Mouse (Mus musculus): Measurements from ENCODE around the gene Gipc2. TPM values are rescaled to one million over a fixed set of nuclear protein-coding genes. Genes with fewer than 3 reads are reported as not detected.

Gene Gipc2
- total RNA-seq, 2 experiments from 2014 or later, result 3.6 to 4.0 TPM

DNA sequence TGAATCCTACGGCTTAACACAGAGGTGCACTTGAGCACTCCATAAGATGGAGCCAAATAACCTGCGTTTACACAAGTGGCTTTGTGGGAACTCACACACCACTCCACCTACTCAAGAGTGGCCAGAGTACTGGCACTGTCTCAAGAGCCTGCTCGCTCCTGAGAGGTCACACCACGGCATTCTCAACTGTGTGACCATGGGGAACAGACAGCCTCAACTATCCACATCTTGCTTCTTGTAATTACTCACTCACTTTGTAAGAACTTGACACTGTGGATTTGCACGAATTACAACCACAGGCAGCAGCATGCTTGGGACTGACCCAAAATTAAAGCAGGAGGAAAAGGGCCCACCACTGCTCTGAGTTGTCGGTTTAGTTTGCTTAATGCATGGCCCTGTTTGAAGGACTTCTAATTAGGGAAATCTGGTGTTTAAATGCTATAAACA lies 25.8 kb upstream of the Gipc2 start:
- intact Hi-C loops (cut with DNase I), result loop anchor here (5.0 kb wide), 1 partner anchor 80 kb away; no protein-coding TSS in a partner anchor
- DNase-seq (ENCODE audit: low spot score), result peak; percentile 15

DNA sequence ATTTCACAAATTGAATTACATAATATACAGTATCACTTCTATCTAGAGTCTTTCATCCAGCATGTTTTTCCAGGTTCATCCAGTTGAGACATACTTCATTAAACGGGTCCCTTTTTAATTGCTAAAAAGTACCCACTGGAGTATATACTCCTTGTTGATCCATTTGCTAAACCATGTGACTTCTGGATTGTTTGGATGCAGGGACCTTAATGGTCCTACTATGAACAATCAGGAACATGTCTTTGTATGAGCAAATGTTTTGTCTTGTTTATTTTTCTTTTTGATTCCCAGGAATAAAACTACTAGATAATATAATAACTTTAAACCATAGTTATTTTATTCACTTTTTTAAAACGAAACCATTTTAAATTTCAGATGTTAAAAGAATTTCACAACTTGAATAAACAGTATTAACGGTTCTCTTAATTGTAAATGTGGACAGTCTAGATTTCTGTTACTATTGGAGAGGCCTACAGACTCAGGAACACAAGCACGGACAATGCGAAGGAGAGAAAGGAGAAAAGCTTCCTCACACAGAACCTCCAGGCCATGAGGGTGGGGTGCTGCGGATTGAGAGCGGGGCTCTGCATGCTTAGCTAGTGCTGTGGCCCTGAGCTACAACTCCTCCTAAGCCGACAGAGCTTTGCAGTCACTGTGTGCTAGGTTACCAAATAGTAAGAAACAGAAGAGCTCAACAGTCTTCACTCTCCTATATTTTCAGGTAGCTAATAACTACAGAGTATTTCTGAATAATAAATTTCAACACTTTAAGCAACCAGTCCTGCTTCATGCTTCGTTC lies 24.8 kb upstream of the Gipc2 start:
- DNase-seq (ENCODE audit: low spot score), result no peak
- intact Hi-C loops (cut with DNase I), result loop anchor here (5.0 kb wide), 1 partner anchor 79 kb away; no protein-coding TSS in a partner anchor

DNA sequence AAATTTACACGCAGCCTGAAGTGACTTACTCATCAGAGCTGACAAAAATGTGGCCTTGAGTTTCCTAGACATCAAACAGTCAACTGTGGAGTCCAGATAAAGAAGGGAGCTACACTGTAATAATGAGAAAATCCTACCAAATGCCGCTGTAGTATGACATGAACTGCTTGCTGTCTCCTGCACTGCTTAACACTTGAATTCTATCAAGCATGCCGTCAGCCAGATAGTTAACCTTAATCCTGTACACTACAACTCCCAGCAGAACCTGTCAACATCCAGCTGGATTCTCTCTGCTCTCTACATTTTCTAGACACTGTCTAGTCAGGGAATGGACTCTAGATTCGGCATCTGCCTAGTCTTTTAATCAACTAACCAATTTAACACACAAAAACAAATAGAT lies 23.3 kb upstream of the Gipc2 start:
- DNase-seq (ENCODE audit: low spot score), result no peak
- intact Hi-C loops (cut with DNase I), result loop anchor here (5.0 kb wide), 1 partner anchor 42 kb away; no protein-coding TSS in a partner anchor

DNA sequence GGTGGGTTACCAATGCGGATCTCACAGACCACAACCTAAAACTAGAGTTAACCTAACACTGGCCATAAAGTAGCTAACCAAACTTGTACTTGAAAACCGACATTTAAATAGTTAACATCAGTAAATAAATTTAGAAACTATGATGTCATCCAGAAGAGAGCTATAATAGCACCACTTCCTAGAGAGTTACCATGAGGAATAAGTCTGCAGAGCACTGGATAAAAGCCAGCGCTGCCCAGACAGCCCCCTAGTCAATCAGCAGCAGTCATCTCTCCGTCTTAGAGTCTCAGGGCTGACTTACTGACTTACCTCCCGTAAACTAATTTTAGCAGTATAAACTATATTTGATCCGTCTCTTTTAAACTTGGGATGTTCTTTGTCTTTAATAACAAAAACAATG lies 20.1 kb upstream of the Gipc2 start:
- no peak for DNase-seq (ENCODE audit: low spot score)
- intact Hi-C loops (cut with DNase I), result loop anchor here (5.0 kb wide), 1 partner anchor 39 kb away; no protein-coding TSS in a partner anchor

DNA sequence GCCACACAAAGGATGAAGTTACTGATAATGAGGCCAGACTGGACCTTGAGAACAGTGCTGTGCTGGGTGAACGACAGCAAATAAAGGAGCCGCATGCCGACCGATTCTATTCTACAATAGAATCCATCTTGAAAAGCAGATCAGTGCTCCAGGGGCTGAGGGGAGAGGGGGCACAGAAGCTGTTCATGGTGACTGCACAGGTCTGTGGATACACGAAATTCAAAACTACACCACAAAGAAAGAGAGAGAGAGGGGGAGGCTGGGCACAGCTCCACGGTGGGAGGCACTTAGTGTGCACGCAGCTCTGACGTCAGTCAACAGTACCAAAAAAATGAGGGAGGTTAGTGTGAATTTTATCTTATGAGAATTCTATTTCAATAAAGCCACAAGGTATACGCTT lies 17.5 kb upstream of the Gipc2 start:
- no peak for DNase-seq (ENCODE audit: low spot score)
- intact Hi-C loops (cut with DNase I), result no loop called here

DNA sequence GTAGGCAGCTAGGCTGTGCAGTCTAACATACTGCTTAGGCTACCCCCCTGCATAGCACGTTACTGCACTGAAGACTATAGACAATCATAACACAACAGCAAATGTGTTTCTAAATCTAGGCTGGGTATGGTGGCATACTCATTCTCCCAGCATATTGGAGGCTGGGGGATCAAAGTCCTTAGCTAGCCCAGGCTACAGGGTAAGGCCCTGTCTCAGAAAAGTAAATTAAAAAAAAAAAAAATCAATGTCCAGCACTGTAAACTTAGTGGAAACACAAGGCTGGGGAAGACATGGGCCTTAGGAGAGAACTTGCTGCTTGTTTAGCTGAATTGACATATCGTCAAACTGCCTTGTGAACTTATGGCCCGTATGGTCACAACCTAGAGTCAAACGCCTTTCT lies 14.6 kb upstream of the Gipc2 start:
- intact Hi-C loops (cut with DNase I), result no loop called here
- no peak for DNase-seq (ENCODE audit: low spot score)

DNA sequence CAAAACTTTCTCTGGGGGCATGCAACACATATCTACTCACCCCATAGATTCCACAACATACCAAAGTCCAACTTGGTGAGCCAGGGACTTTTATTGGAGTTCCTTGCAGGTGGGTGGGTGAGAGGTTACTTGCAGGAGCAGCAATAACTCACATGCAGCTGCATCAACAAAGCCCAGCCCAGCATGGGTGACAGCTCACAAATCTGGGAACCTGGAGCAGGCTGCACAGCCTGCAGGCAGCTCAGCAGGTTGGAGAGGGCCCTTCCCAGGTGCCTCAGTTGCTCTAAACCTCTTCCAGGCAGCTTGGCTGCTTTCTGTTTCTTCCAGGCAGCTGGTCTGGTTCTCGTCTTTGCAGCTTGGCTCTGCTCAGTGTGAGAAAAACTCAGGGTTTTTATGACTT lies 13.3 kb upstream of the Gipc2 start:
- DNase-seq (ENCODE audit: low spot score), result no peak
- intact Hi-C loops (cut with DNase I), result no loop called here

DNA sequence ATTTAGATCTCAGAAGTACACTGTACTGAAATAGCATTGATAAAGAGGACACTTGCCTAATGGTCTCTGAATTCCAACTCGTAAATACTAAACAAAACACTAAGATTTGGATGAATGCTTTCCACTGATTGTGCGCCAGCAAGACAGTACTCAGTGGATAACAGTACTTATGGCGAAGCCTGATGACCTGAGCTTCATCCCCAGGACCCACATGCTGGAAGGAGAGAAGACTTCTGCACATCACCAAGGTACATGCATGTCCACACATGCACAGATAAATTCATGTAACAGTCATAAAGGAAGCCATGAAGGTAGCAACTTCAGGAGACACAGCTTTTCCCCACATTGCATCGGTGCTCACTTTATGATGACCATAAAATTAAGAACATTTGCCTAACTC lies 12.8 kb upstream of the Gipc2 start:
- intact Hi-C loops (cut with DNase I), result no loop called here
- DNase-seq (ENCODE audit: low spot score), result no peak

DNA sequence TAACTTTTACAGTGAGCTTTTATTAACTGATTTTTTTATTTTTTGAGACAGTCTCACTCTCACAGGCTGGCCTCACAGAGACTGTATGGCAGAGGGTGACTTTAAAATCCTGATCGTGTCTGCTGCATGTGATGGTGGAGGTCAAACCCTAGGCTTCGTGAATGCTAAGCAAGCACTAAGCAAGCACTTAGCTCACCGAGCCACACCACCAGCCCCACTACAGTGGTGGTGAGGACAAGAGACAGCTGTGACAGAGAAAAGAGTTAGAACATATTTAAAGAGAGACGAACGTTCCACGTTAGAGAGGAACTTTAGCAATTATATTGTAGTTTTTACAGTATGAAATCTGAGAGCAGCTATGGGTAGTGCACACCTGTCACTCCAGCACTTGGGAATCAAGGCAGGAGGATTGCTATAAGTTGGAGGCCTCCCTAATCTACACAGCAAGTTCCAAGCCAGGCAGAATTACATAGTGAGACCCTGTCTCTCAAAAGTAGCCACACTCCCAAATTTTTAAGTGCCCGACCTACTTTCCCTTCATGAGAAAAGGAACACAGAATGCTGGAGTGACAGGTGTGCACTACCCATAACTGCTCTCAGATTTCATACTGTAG lies 6.4 kb upstream of the Gipc2 start:
- no peak for DNase-seq (ENCODE audit: low spot score)
- intact Hi-C loops (cut with DNase I), result no loop called here

DNA sequence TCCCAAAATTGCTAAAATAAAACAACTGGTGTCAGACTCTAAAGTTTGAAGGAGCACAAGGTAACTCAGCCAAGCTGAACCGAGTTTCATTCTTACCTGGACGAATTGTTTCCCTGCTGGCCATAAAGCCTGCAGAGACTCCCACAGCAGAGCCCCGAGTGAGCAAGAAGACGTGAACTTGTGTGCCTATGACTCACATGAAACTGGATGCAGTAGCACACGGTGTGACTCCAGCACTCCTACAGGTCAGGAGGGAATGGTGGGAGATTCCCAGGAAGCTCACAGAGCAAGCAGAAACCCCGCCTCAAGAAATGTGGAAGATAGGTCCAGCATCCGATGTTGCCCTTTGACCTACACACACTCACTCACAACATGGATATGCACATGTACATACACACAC lies 5.8 kb upstream of the Gipc2 start:
- intact Hi-C loops (cut with DNase I), result no loop called here
- DNase-seq (ENCODE audit: low spot score), result no peak

DNA sequence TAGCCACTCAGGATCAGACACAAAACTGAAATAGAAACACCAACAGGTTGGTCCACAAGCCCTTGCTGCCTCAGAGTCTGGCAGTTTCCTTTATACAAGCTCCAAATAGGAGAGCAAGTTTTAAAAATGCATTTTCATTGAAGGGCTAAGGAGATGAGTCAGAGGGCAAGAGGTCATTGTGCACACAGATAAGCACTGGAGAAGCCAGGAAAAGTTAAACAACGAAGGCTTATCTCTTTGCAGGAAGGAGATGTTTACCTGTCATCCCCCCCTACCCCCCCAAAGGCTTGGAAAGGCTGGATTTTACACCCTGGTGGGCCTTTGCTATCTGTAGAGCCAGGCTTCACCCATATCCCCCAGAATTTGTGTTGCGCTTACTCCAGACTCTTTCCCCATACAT lies 5.2 kb upstream of the Gipc2 start:
- intact Hi-C loops (cut with DNase I), result no loop called here
- DNase-seq (ENCODE audit: low spot score), result no peak

DNA sequence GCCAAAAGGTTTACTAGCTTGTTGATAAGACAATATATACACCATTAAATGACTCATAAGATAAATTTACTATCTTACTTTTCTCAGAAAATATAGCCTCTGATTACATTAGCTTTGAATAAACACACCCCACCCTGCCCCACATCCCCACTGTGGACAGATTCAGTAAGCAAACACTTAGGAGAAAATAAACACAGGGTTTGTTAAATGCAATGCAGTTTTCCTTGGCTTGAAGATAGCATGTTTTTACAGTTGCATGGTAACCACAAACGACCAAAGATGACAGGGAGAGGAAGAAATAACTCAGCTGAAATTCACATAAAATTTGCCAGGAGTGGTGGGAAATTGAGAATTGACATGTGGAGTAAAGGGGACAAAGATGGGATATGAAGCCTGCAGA lies 4.4 kb upstream of the Gipc2 start:
- DNase-seq (ENCODE audit: low spot score), result no peak
- intact Hi-C loops (cut with DNase I), result no loop called here

DNA sequence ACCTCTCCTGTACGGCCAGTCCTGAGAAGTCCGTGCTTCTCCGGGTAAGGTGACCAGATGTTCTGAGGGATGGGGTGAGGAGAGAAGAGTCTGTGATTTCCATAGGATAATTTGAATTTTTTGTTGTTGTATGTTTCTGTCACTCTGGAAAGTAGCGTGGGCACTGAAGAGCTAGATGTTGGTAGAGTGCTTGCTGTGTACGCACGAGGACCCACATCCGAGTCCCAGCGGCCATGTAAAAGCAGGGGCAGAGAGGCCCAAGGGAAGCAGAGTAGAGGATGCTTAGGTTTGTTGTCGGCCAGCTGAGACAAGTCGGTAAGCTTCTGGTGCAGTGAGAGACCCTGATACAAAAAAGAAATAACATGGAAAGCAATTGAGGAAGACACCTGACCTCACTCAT lies 2.0 kb upstream of the Gipc2 start:
- intact Hi-C loops (cut with DNase I), result no loop called here
- no peak for DNase-seq (ENCODE audit: low spot score)

DNA sequence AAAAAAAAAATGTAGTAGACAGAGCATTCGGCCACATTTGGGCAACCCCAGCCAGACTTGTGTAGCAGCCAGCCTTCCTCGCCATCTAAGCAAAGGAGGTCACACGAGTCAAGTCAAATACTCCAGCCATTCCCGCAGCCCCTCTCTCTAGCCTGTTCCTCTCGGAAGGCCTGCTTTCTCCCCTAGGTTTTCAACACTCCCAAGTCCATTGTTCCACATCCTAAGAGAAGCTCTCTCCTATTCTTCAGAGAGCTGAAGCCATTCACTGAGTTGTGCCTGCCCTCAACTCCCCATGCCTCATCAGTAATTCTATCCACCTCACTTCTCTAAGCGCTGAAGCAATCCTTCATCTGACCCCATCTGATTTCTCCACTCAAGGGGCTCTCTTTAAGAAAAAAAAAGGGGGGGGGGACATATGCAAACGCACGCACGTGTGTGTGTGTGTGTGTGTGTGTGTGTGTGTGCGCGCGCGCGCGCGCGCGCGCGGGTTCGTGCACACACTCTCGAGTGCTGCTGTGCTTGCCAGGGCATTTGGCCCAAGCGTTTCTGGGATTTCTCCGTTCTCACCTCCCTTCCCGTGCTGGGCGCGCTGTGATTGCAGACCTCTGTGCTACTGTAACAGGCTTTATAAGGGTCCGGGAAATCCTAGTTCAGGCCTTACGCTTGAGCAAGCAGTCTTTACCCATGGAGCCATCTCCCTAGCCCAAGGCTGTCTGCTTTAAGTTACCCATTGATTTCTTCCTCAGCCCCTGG lies 845 bp upstream of the Gipc2 start:
- no peak for DNase-seq (ENCODE audit: low spot score)
- intact Hi-C loops (cut with DNase I), result loop anchor here (1.0 kb wide), 1 partner anchor 26 kb away; no protein-coding TSS in a partner anchor

DNA sequence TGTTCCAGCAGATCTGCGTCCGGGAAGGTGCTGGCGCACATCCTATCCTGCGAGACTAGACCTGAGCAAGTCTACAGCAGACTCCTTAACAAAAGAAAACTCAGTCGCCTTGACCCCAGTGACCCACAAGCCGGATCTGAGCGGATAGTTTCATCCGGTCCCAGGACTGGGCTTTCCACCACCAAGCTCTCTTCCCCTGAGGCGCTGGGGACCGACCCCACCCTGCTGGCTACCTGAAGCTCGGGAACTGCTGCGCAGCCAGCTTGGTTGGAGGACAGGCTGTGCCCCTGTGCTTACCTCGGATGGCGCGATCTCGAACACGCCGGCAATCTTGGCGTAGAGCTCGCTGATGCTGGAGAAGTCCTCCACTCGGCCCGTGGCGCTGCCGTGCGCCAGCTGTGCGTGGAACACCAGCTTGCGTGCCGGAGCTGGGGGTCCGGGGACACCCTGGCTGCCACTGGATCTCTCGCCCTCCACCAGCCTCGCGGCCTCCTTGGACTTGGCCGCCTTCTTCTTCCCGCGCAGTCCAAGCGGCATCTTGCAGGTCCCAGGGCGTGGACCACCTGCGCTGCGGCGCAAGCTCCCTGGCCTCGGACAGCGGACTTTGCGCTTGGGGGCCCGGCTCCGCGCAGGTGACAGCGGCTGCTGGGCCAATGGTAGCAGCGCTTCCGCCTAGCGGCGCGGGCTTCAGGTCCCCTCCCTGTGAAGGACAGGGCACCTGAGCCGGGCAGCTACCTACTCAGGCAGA lies 505 bp downstream of the Gipc2 start:
- intact Hi-C loops (cut with DNase I), result loop anchor here (1.0 kb wide), 1 partner anchor 28 kb away; no protein-coding TSS in a partner anchor
- DNase-seq (ENCODE audit: low spot score), result peak; percentile 20

DNA sequence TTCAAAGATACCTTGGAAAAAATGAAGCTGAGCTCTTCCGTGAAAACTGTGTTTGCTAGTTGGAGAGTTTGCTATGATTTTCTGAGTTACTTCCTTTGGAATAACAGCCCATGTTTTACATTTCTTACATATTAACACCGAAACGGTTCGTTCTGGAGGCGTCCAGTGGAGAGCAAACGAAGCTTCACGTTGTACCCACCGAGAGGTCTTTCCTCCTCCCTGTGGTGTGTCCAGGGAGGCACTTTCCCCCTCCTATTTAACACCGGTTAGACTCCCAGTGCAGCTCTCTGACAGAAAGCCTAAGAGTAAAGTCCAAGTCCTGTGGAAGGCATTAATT lies 1.0 kb downstream of the Gipc2 start:
- DNase-seq (ENCODE audit: low spot score), result no peak
- intact Hi-C loops (cut with DNase I), result no loop called here

DNA sequence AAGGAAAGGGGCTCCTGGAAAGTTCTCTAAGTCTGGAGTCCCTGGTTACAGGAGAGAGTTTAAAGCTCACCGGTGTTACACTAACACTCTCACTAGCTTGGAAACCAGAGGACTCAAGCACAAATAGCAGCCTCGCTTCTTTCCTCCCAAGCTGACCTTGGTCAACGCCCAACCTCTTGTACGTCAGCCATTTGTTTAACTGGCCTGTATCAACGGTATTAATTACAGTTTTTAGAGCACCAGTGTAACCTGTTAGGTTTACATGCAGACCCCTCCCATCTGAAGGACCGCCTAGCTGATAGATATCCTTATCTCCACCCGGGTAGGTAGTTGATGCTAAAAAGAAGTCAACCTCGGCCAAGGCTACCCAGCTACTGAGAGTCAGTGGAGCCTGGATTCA lies 2.7 kb downstream of the Gipc2 start:
- no peak for DNase-seq (ENCODE audit: low spot score)
- intact Hi-C loops (cut with DNase I), result no loop called here

DNA sequence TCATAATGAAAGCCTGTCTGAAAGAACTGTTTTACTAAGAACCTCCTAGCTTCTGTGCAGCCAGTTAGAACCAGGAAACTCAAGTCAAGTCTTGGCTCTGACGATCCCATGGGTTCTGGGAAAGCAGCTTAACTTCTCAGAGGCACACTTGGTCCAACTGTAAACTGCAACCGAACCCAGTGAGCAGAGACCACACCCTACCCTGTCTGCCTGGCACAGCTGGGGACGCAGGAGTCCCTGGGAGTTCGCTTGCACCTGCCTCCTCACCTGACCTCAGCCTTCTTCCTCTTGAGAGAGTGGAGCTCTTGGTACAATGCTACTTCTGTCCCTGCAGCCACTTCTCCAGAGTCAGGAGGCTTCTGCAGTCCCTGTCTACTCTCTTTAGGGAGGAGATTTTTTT lies 5.4 kb downstream of the Gipc2 start:
- DNase-seq (ENCODE audit: low spot score), result no peak
- intact Hi-C loops (cut with DNase I), result no loop called here

DNA sequence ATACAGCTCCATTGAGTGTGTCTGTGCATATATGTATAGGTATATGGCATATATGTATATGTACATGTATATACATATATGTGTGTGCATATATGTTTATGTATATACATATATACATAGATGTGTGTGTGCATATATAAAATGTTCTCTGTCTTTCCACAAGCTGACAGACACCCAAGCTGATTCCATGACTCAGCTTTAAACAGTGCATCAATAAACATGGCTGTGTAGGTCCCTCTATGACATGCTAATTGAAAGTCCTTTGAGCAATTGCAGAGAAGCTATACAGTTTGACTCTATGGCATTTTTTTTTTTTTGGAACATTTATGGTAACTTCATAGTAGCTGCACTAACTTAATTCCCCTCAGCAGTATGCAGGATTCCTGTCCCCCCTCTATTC lies 6.7 kb downstream of the Gipc2 start:
- intact Hi-C loops (cut with DNase I), result no loop called here
- DNase-seq (ENCODE audit: low spot score), result no peak

Data from heart, postnatal 25 days (tissue).